Mouse (Mus musculus): Measurements from ENCODE around the gene Paics.

The Paics gene

GRCm38 (mm10) chr5:77013171-77013570 lies 62.1 kb downstream of the Paics start:
- DNase-seq (ENCODE audit: low spot score) = no peak

DNA sequence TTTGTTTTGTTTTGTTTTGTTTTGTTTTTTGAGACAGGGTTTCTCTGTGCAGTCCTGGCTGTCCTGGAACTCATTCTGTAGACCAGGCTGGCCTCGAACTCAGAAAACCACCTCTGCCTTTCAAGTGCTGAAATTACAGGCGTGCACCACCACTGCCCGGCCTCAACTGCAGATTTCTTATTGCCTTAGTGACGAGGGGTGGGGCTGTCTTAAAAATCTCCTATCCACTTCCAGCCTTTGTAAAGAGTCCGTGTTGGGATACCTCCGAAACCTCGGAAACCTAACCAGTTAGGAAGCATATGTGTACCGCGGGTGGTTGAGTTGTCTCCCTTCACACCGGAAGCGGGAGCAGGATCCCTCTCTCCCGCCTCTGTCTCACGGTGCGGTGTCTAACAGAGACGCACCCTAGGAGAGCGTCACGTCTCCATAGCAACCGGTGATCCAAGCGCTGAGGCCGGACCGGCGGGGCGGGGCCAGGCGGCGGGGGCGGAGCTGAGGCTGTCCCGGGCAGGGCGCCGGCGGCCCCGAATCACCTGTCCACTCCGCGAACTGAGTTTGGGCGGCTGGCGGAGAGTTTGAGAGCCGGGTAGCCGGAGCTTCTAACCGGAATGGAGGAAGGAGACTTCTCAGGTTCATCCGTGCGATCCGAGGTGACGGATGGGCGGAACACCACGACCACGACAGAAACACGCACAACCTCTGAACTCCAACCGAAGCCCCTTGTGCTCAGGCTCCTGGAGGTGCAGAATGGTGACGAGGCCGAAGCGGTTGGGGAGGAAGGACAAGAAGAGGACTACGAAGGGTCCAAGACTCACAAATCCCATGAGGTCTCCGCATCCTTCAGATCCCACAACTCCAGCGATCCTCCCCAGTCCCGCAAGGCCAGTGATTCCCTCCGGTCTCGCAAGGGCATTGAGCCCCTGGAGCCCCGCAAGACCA lies 64.7 kb downstream of the Paics start, which contains the start of gene Thegl:
Thegl (plus strand) TSS at position 480 of the 939 bp plus-strand sequence.
- peak; percentile 75 for DNase-seq (ENCODE audit: low spot score)
